Mouse (Mus musculus) lung, postnatal 0 days (tissue): Measurements from ENCODE around the gene Aurkb. TPM values are rescaled to one million over a fixed set of nuclear protein-coding genes. Genes with fewer than 3 reads are reported as not detected.

Source experiments
- ATAC-seq: fragments of 200-750 bp; cut with Nextera tagmentation; 2 replicates; pipeline ENCODE4 v1.8.0; 2017; ENCODE audit warnings: moderate library complexity
- DNase-seq: peaks from one replicate; pipeline ENCODE4 v3.0.0-alpha.2; 2016; ENCODE audit warnings: low spot score
- H3K27ac ChIP-seq: fragments of 300-500 bp; sonication (generic); 2 replicates; pipeline ENCODE4 v1.5.1; 2014; ENCODE audit warnings: antibody characterized with exemption, mild to moderate bottlenecking, low read length, mixed read lengths
- H3K27me3 ChIP-seq: fragments of 300-500 bp; sonication (generic); replicated peaks from 2 replicates; pipeline ENCODE4 v1.6.1; 2014; ENCODE audit warnings: low read length, mixed read lengths; ENCODE audit not compliant: insufficient read depth
- H3K36me3 ChIP-seq: fragments of 300-500 bp; sonication (generic); 2 replicates; pipeline ENCODE4 v1.6.1; 2014; ENCODE audit warnings: low read length, mixed read lengths; ENCODE audit not compliant: insufficient read depth
- H3K4me1 ChIP-seq: fragments of 300-500 bp; sonication (generic); 2 replicates; pipeline ENCODE4 v1.6.1; 2014; ENCODE audit warnings: antibody characterized with exemption, low read depth, low read length, mixed read lengths; ENCODE audit not compliant: insufficient read depth
- H3K4me2 ChIP-seq: fragments of 300-500 bp; sonication (generic); replicated peaks from 2 replicates; pipeline ENCODE4 v1.6.1; 2014; ENCODE audit warnings: low read depth, mild to moderate bottlenecking, low read length, moderate library complexity, mixed read lengths
- H3K4me3 ChIP-seq: fragments of 300-500 bp; sonication (generic); 2 replicates; pipeline ENCODE4 v1.5.1; 2014; ENCODE audit warnings: low read depth, low read length
- H3K9ac ChIP-seq: fragments of 300-500 bp; sonication (generic); replicated peaks from 2 replicates; pipeline ENCODE4 v1.6.1; 2014; ENCODE audit warnings: low read depth, mild to moderate bottlenecking
- H3K9me3 ChIP-seq: fragments of 300-500 bp; sonication (generic); 2 replicates; pipeline ENCODE4 v1.6.1; 2016; ENCODE audit warnings: low read length, mixed read lengths
- CTCF ChIP-seq: IDR thresholded peaks from 2 replicates; pipeline ENCODE4 v1.5.1; 2016; ENCODE audit warnings: antibody characterized with exemption, mild to moderate bottlenecking
- EP300 ChIP-seq: IDR thresholded peaks from 2 replicates; pipeline ENCODE4 v1.6.1; 2016; ENCODE audit warnings: antibody characterized with exemption, mild to moderate bottlenecking, control low read depth
- WGBS: fragments of 180-500 bp; shearing (Covaris S2); extraction: QIAGEN DNeasy Blood & Tissue Kit; methylation state at CpG from one replicate; pipeline ENCODE4 v1.1.7; 2014; 5-methylcytosine and 5-hydroxymethylcytosine counted together
- polyA plus RNA-seq: library from polyadenylated mRNA; unstranded; fragments of >200 nt; fragmentation: Nextera tagmentation; extraction: Ambion mirVana; gene quantifications from 2 replicates; pipeline ENCODE4 v1.2.1, GENCODE M21; 2015

Gene Aurkb
- polyA plus RNA-seq, 1 experiment from 2014 or later, result 6.5 TPM

DNA sequence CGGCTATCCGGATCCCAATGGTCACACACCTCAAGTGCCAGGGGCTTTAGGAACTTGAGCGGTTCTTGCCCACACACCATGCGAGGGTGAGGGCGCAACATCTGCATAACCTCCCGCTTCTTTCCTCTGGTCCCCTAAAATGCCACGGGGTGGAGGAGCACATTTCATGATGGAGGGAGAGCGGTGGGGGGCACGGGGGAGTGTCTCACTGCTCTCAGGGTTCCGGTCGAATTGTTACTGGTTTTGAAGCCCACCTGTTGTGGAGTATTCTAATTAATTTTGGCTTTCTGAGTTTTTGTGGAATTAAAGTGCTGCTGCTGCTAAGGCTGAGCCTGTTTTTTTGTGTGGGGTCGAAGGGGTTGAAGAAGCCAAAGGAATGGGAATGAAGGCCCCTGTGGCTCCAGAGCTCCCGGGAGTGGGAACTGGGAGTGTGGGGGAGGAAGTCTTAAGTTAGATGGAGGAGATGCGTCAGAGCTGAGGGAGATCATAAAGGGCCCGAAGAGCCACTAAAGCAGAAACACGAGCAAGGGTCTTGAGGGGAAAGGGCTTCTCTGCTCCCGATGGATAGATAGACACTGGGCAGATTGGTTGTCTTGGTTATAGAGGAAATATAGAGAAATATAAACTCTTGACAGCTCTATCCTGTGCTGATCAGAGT lies 15.9 kb downstream of the Aurkb start:
- H3K4me3 ChIP-seq, result peak overlapping the region; percentile 88
- peak overlapping the region; percentile 86 for H3K4me2 ChIP-seq
- TF ChIP-seq EP300, result no peak
- no peak for TF ChIP-seq CTCF
- H3K9me3 ChIP-seq, result no peaks in the 10 kb centered on the region
- peaks cover 10% of the 10 kb centered on the region; the same call in 1 of the 2 replicates for H3K4me1 ChIP-seq
- DNase-seq (no peak), ATAC-seq (no peak)
- H3K27me3 ChIP-seq, result no peaks in the 10 kb centered on the region
- 17% methylated on average over 17 of the region's 17 CpGs for WGBS
- H3K27ac ChIP-seq, result no peak overlapping the region
- peak overlapping the region; percentile 91; the same call in 1 of the 2 replicates for H3K9ac ChIP-seq
- no peaks in the 10 kb centered on the region for H3K36me3 ChIP-seq

DNA sequence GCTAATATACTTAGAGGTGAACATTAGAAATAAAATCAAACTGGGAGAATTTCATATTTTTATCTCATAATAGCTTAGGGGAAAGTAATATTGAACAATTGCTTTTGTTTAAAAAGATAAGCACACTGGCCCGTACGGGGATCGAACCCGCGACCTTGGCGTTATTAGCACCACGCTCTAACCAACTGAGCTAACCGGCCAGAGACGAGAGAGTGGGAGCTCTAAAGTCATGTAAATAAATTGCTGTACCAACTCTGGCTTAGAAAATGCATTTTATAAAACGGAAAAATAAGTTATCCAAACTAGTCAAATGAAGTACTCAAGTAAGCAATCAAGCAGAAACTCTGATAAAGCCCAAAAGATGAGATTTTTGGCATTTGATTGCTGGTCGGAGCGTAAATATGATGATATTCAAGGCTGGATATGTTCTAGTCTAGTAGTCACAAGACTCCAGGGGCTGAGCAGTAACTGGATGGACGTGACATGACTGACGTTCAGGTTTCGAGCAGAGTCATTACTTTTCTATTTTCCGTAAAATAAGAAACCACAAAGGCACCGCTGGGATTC lies 16.8 kb downstream of the Aurkb start:
- H3K9ac ChIP-seq, result no peak overlapping the region
- DNase-seq (peak; percentile 79), ATAC-seq (no peak)
- peaks cover 14% of the 10 kb centered on the region; the same call in 1 of the 2 replicates for H3K4me1 ChIP-seq
- 1% methylated on average over 17 of the region's 17 CpGs for WGBS
- no peak for TF ChIP-seq CTCF
- no peak; the same call in 1 of the 2 replicates for TF ChIP-seq EP300
- no peak overlapping the region for H3K27ac ChIP-seq
- no peaks in the 10 kb centered on the region for H3K9me3 ChIP-seq
- H3K27me3 ChIP-seq, result no peaks in the 10 kb centered on the region
- H3K4me3 ChIP-seq, result peak overlapping the region; percentile 12; the same call in 1 of the 2 replicates
- H3K4me2 ChIP-seq, result peak overlapping the region; percentile 23
- H3K36me3 ChIP-seq, result no peaks in the 10 kb centered on the region

DNA sequence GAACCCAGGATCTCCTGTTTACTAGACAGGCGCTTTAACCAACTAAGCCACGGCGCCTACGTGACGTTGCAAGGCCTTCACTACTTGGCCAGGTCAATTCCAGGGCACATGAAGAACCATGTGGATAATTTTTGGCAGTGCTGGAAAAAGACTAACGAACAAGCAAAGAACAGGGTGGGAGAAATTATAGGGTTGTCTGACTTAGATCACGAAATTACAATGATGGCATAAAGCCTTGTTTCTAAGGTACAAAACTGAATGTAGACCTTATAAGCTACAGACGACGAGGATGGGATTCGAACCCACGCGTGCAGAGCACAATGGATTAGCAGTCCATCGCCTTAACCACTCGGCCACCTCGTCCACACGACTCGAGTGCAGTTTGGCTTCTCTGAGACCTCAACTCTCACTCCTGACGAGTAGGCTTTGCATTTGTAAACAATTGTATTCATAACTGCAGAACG lies 17.3 kb downstream of the Aurkb start:
- peak; percentile 36 for ATAC-seq

DNA sequence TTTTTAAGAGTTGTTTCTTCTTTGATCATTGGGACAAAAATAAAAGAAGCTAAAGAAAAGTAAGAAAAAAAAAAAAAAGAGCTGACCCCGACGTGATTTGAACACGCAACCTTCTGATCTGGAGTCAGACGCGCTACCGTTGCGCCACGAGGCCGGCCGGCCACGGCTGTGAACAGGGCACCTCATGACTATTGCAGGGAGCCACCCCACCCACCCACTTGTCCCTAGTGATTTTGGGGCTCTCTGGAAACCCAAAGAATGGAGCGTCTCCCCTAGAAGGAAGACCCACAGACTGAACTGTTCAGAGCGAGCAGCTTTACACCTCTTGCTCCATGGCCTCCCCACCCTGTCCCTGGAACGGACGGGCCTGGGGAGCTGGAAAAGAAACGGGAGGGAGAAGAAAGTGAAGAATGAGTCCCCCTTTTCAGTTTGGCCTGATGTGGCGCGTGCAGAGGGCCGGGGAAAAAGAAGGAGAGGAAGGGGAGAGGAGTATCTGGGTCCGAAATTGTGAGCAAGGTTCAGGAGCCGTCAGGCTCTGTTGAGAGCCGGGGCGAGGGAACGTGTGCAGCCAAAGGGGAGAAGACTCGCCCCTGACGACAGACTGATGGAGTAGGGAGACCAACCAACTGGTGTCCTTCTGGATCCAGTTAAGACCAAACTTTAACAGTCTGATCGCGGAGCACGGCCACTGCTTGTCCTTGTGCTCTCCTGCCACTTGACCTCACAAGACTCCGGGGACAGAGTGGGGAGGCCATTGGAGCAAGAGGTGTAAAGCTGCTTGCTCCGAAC lies 18.2 kb downstream of the Aurkb start:
- peak overlapping the region; percentile 73 for H3K4me3 ChIP-seq
- peak overlapping the region; percentile 85 for H3K27ac ChIP-seq
- under 1% methylated on average over 31 of the region's 31 CpGs for WGBS
- TF ChIP-seq CTCF (no peak), EP300 (peak; percentile 52; the same call in 1 of the 2 replicates)
- peak overlapping the region; percentile 83 for H3K4me2 ChIP-seq
- peaks cover 14% of the 10 kb centered on the region; the same call in 1 of the 2 replicates for H3K4me1 ChIP-seq
- H3K9me3 ChIP-seq, result no peaks in the 10 kb centered on the region
- peak overlapping the region; percentile 60 for H3K9ac ChIP-seq
- no peaks in the 10 kb centered on the region for H3K27me3 ChIP-seq
- DNase-seq (peak; percentile 76), ATAC-seq (peak; percentile 29)
- no peaks in the 10 kb centered on the region for H3K36me3 ChIP-seq

More for the DNA sequence above, 17.3 kb downstream of the Aurkb start:
- H3K4me2 ChIP-seq, result peak overlapping the region; percentile 83
- peak; percentile 89 for DNase-seq
- WGBS, result under 1% methylated on average over 19 of the region's 19 CpGs
- H3K27me3 ChIP-seq, result no peaks in the 10 kb centered on the region
- peak overlapping the region; percentile 85 for H3K27ac ChIP-seq
- no peaks in the 10 kb centered on the region for H3K9me3 ChIP-seq
- H3K9ac ChIP-seq, result 0 out of 2 replicates have a peak overlapping the region, but pooled peaks have one; percentile 37
- no peak for TF ChIP-seq CTCF
- no peak; the same call in 1 of the 2 replicates for TF ChIP-seq EP300
- H3K4me3 ChIP-seq, result peak overlapping the region; percentile 73
- peaks cover 14% of the 10 kb centered on the region; the same call in 1 of the 2 replicates for H3K4me1 ChIP-seq
- no peaks in the 10 kb centered on the region for H3K36me3 ChIP-seq

- TF ChIP-seq EP300 (no peak), CTCF (no peak)
- H3K36me3 ChIP-seq, result no peaks in the 10 kb centered on the region
- H3K27ac ChIP-seq, result no peak overlapping the region
Observed at GRCm38 (mm10) chr11:69064259-69065133, 19.0 kb downstream of the Aurkb start.

More at GRCm38 (mm10) chr11:69064259-69065133, 19.0 kb downstream of the Aurkb start:
- Histone ChIP-seq H3K9me3 (no peaks in the 10 kb centered on the region), H3K4me2 (peak overlapping the region; percentile 83), H3K4me1 (peaks cover 14% of the 10 kb centered on the region; the same call in 1 of the 2 replicates), H3K27me3 (no peaks in the 10 kb centered on the region), H3K4me3 (peak overlapping the region; percentile 73), H3K9ac (peak overlapping the region; percentile 60)
- DNase-seq (no peak), ATAC-seq (no peak)
- whole genome bisulfite sequencing, result 52% methylated on average over 9 of the region's 9 CpGs
